Mouse (Mus musculus) heart, embryonic 12.5 days (tissue): ENCODE measurements around the gene Fuz. TPM values are rescaled to one million over a fixed set of nuclear protein-coding genes. Genes with fewer than 3 reads are reported as not detected.

Experiments used
- ATAC-seq: fragments of 200-750 bp; cut with Nextera tagmentation; 2 replicates; pipeline ENCODE4 v1.8.0; 2017; ENCODE audit warnings: moderate TSS enrichment, moderate library complexity; ENCODE audit not compliant: insufficient number of reproducible peaks, low FRiP score
- H3K27ac ChIP-seq: fragments of 300-500 bp; sonication (generic); 2 replicates; pipeline ENCODE4 v1.5.1; 2016; ENCODE audit warnings: mild to moderate bottlenecking, moderate library complexity; ENCODE audit not compliant: poor library complexity, severe bottlenecking
- H3K27me3 ChIP-seq: fragments of 300-500 bp; sonication (generic); replicated peaks from 2 replicates; pipeline ENCODE4 v1.6.1; 2016; ENCODE audit warnings: mild to moderate bottlenecking, moderate library complexity
- H3K36me3 ChIP-seq: fragments of 300-500 bp; sonication (generic); 2 replicates; pipeline ENCODE4 v1.6.1; 2016; ENCODE audit warnings: mild to moderate bottlenecking, moderate library complexity
- H3K4me1 ChIP-seq: fragments of 300-500 bp; sonication (generic); replicated peaks from 2 replicates; pipeline ENCODE4 v1.6.1; 2016; ENCODE audit warnings: mild to moderate bottlenecking
- H3K4me2 ChIP-seq: fragments of 300-500 bp; sonication (generic); 2 replicates; pipeline ENCODE4 v1.6.1; 2016; ENCODE audit warnings: mild to moderate bottlenecking, moderate library complexity
- H3K4me3 ChIP-seq: fragments of 300-500 bp; sonication (generic); 2 replicates; pipeline ENCODE4 v1.5.1; 2016; ENCODE audit warnings: mild to moderate bottlenecking
- H3K9ac ChIP-seq: fragments of 300-500 bp; sonication (generic); 2 replicates; pipeline ENCODE4 v1.6.1; 2016; ENCODE audit warnings: mild to moderate bottlenecking, moderate library complexity
- H3K9me3 ChIP-seq: fragments of 300-500 bp; sonication (generic); replicated peaks from 2 replicates; pipeline ENCODE4 v1.6.1; 2016; ENCODE audit warnings: mild to moderate bottlenecking, moderate library complexity
- WGBS: fragments of 180-500 bp; shearing (Covaris S2); methylation state at CpG from one replicate; pipeline ENCODE4 v1.1.7; 2016; 5-methylcytosine and 5-hydroxymethylcytosine counted together
- microRNA counts: library from miRNA; unstranded; fragments of <30 nt; microRNA quantifications from one replicate; lab custom pipeline; 2017
- microRNA-seq: library from miRNA; unstranded; fragments of <30 nt; microRNA quantifications from one replicate; pipeline ENCODE4, GENCODE M21; 2017
- polyA plus RNA-seq: library from polyadenylated mRNA; unstranded; fragments of >200 nt; fragmentation: Nextera tagmentation; extraction: Ambion mirVana; gene quantifications from 2 replicates; pipeline ENCODE4 v1.2.1, GENCODE M21; 2016

The Fuz gene
- polyA plus RNA-seq, 1 experiment from 2014 or later, result 12.6 TPM

- H3K9ac ChIP-seq, result no peak within 1 kb of the TSS
- no peak within 1 kb of the TSS for H3K4me3 ChIP-seq
- H3K27ac ChIP-seq, result no peak within 1 kb of the TSS
- no peak within 1 kb of the TSS for H3K4me2 ChIP-seq
- no peak for ATAC-seq
- H3K9me3 ChIP-seq, result 0 out of 2 replicates have a peak, but pooled peaks cover 2% of the 10 kb centered on the region
- H3K27me3 ChIP-seq, result peaks cover 3% of the 10 kb centered on the region
- no peaks in the 10 kb centered on the region for H3K36me3 ChIP-seq
- 76% methylated on average over 7 of the region's 7 CpGs for WGBS
- H3K4me1 ChIP-seq, result no peaks in the 10 kb centered on the region
These were observed 47.0 kb downstream of the Fuz start, which contains the start of gene Tsks for GRCm38 (mm10) chr7:44942904-44943303. Tsks (plus strand) TSS chr7:44943204.

- peaks cover 16% of the 10 kb centered on the region for H3K4me1 ChIP-seq
- no peak overlapping the region for H3K4me2 ChIP-seq
- peaks cover 42% of the 10 kb centered on the region for H3K27me3 ChIP-seq
- ATAC-seq, result no peak
- no peak overlapping the region for H3K4me3 ChIP-seq
- no peak overlapping the region for H3K9ac ChIP-seq
- H3K27ac ChIP-seq, result no peak overlapping the region
- WGBS, result 66% methylated on average over 6 of the region's 6 CpGs
- H3K36me3 ChIP-seq, result no peaks in the 10 kb centered on the region
- H3K9me3 ChIP-seq, result no peaks in the 10 kb centered on the region
These were observed 54.0 kb downstream of the Fuz start for GRCm38 (mm10) chr7:44949922-44950321.

GRCm38 (mm10) chr7:44951960-44952359 is 56.1 kb downstream of the Fuz start:
- Histone ChIP-seq H3K27ac (no peak overlapping the region), H3K4me1 (peaks cover 16% of the 10 kb centered on the region), H3K9me3 (no peaks in the 10 kb centered on the region), H3K36me3 (no peaks in the 10 kb centered on the region), H3K4me3 (peak overlapping the region; percentile 58), H3K27me3 (peaks cover 42% of the 10 kb centered on the region), H3K4me2 (peak overlapping the region; percentile 96), H3K9ac (peak overlapping the region; percentile 75)
- ATAC-seq, result peak; percentile 64
- WGBS, result under 1% methylated on average over 10 of the region's 10 CpGs

MicroRNA genes within 50 kb of the gene (microRNA counts, 519-probe panel; counts per million panel counts)
- not detected for microRNA mmu-miR-707 (lab: Ali Mortazavi, UCI)

Small RNA genes lying within 50 kb of the gene (microRNA-seq; reads per million reads assigned to microRNA genes)
- not detected for gene Mir707

Other genes starting within 250 kb of the Fuz start
- gene Myh14, start 225.2 kb upstream of the Fuz start, polyA plus RNA-seq, result 0.59 and 1.0 TPM in 2 replicates
- gene Izumo2, start 187.3 kb upstream of the Fuz start, polyA plus RNA-seq, result not detected in 2 replicates
- 29.4 and 32.2 TPM in 2 replicates for gene Vrk3, start 147.7 kb upstream of the Fuz start, polyA plus RNA-seq
- 0.78 and 0.98 TPM in 2 replicates for gene Zfp473, start 145.0 kb upstream of the Fuz start, polyA plus RNA-seq
- 90.9 and 93.3 TPM in 2 replicates for gene Nup62, start 80.0 kb upstream of the Fuz start, polyA plus RNA-seq
- 0.78 and 1.1 TPM in 2 replicates for gene Il4i1, start 79.7 kb upstream of the Fuz start, polyA plus RNA-seq
- 2.6 and 2.7 TPM in 2 replicates for gene Atf5, start 79.4 kb upstream of the Fuz start, polyA plus RNA-seq
- 105 and 108 TPM in 2 replicates for gene Akt1s1, start 47.1 kb upstream of the Fuz start, polyA plus RNA-seq
- 60.0 and 61.2 TPM in 2 replicates for gene Tbc1d17, start 47.0 kb upstream of the Fuz start, polyA plus RNA-seq
- gene Pnkp, start 38.9 kb upstream of the Fuz start, polyA plus RNA-seq, result 23.3 and 27.0 TPM in 2 replicates
- 308 and 321 TPM in 2 replicates for gene Ptov1, start 26.3 kb upstream of the Fuz start, polyA plus RNA-seq
- gene Med25, start 3.4 kb upstream of the Fuz start, polyA plus RNA-seq, result 76.8 and 81.2 TPM in 2 replicates
- 74.5 and 77.2 TPM in 2 replicates for gene Ap2a1, start 33.4 kb downstream of the Fuz start, polyA plus RNA-seq
- 0.19 TPM in 1 of 2 replicates, not detected in the other for gene Tsks, start 47.1 kb downstream of the Fuz start, polyA plus RNA-seq
- gene Cpt1c, start 78.8 kb downstream of the Fuz start, polyA plus RNA-seq, result 10.7 and 11.5 TPM in 2 replicates
- gene Prmt1, start 90.5 kb downstream of the Fuz start, polyA plus RNA-seq, result 377 and 394 TPM in 2 replicates
- 59.5 and 60.8 TPM in 2 replicates for gene Irf3, start 101.6 kb downstream of the Fuz start, polyA plus RNA-seq
- gene Bcl2l12, start 102.6 kb downstream of the Fuz start, polyA plus RNA-seq, result 42.1 and 42.5 TPM in 2 replicates
- gene Scaf1, start 120.3 kb downstream of the Fuz start, polyA plus RNA-seq, result 37.0 and 41.2 TPM in 2 replicates
- 79.3 and 79.4 TPM in 2 replicates for gene Rras, start 121.9 kb downstream of the Fuz start, polyA plus RNA-seq
- gene Prr12, start 156.8 kb downstream of the Fuz start, polyA plus RNA-seq, result 7.1 and 7.2 TPM in 2 replicates
- 43.3 and 45.7 TPM in 2 replicates for gene Nosip, start 166.3 kb downstream of the Fuz start, polyA plus RNA-seq
- gene Prrg2, start 166.6 kb downstream of the Fuz start, polyA plus RNA-seq, result 13.6 and 14.0 TPM in 2 replicates
- gene Rcn3, start 196.1 kb downstream of the Fuz start, polyA plus RNA-seq, result 290 and 291 TPM in 2 replicates
- 28.1 and 28.3 TPM in 2 replicates for gene Fcgrt, start 207.8 kb downstream of the Fuz start, polyA plus RNA-seq
- gene Rps11, start 228.4 kb downstream of the Fuz start, polyA plus RNA-seq, result 1,003 and 1,022 TPM in 2 replicates
- gene Rpl13a, start 232.7 kb downstream of the Fuz start, polyA plus RNA-seq, result 868 and 880 TPM in 2 replicates
- 0.22 and 0.50 TPM in 2 replicates for gene Gm45713, start 240.2 kb downstream of the Fuz start, polyA plus RNA-seq
- 1.1 and 1.2 TPM in 2 replicates for gene Flt3l, start 240.4 kb downstream of the Fuz start, polyA plus RNA-seq